Mouse (Mus musculus): ENCODE measurements around the gene Slc15a3. TPM values are rescaled to one million over a fixed set of nuclear protein-coding genes. Genes with fewer than 3 reads are reported as not detected.
A peak's percentile ranks its signal among the peaks of the same experiment; 100 is the strongest.

Gene Slc15a3
- total RNA-seq, 2 experiments from 2014 or later, result 3.8 TPM; not detected in 1

GRCm38 (mm10) chr19:10866351-10866750 lies 26.8 kb downstream of the Slc15a3 start:
- no peak for ATAC-seq (replicated peaks; ENCODE audit: low FRiP score, poor library complexity, severe bottlenecking)

DNA sequence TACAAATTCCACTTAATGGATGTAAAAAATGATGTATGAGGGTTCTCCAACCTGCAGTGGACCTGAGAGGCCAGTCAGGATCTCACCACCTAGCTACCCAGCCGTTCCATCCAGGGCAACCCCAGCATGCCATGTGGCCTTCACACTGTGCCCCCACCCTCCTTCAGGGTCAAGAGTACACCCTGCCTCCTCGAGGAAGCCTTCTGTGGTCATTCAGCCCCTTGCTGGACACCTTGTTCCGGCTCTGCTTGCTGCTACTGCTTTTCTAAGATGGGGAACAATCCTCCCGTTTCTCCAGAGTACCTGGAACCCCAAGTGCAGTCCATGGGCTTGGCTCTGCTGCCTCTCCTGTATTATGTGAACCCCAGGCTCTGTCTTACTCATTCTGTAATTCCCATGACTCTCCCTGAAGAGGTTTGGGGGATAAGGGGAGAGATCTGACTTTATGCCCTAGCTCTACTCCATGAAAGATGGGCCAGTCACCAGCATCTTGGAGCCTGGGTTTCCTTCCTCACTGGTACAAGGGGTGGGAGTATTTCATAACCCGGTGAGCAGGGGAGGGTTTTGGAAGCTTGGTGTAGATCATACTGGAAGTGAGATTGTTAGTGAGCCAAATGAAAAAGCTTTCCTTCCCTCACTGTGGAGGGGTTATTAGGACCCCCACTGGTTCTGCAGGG lies 28.6 kb downstream of the Slc15a3 start:
- ATAC-seq (replicated peaks; ENCODE audit: low FRiP score, poor library complexity, severe bottlenecking), result no peak

GRCm38 (mm10) chr19:10868623-10869141 lies 29.2 kb downstream of the Slc15a3 start:
- no peak for ATAC-seq (replicated peaks; ENCODE audit: low FRiP score, poor library complexity, severe bottlenecking)

- ATAC-seq (replicated peaks; ENCODE audit: low FRiP score, poor library complexity, severe bottlenecking), result no peak
These were observed 29.8 kb downstream of the Slc15a3 start for GRCm38 (mm10) chr19:10869241-10869885.

GRCm38 (mm10) chr19:10869886-10870527 lies 30.5 kb downstream of the Slc15a3 start, which contains the start of gene Tmem132a:
Tmem132a (minus strand) TSS chr19:10869940.
- no peak for ATAC-seq (replicated peaks; ENCODE audit: low FRiP score, poor library complexity, severe bottlenecking)

GRCm38 (mm10) chr19:10870676-10871075 lies 31.1 kb downstream of the Slc15a3 start:
- no peak for ATAC-seq (replicated peaks; ENCODE audit: low FRiP score, poor library complexity, severe bottlenecking)

- ATAC-seq (replicated peaks; ENCODE audit: low FRiP score, poor library complexity, severe bottlenecking), result no peak
These were observed 31.9 kb downstream of the Slc15a3 start for GRCm38 (mm10) chr19:10871328-10871961.

GRCm38 (mm10) chr19:10878201-10878837 lies 38.8 kb downstream of the Slc15a3 start:
- no peak for ATAC-seq (replicated peaks; ENCODE audit: low FRiP score, poor library complexity, severe bottlenecking)

- ATAC-seq (replicated peaks; ENCODE audit: low FRiP score, poor library complexity, severe bottlenecking), result no peak
These were observed 40.8 kb downstream of the Slc15a3 start for GRCm38 (mm10) chr19:10880085-10880974.

- ATAC-seq (replicated peaks; ENCODE audit: low FRiP score, poor library complexity, severe bottlenecking), result 0 out of 2 replicates have a peak, but pooled peaks have one; percentile 10
These were observed 41.5 kb downstream of the Slc15a3 start for GRCm38 (mm10) chr19:10880975-10881425.

GRCm38 (mm10) chr19:10881426-10882154 lies 42.1 kb downstream of the Slc15a3 start, which contains the start of gene Tmem109:
Tmem109 (minus strand) TSS chr19:10882001.
- peak; percentile 94 for ATAC-seq (replicated peaks; ENCODE audit: low FRiP score, poor library complexity, severe bottlenecking)

DNA sequence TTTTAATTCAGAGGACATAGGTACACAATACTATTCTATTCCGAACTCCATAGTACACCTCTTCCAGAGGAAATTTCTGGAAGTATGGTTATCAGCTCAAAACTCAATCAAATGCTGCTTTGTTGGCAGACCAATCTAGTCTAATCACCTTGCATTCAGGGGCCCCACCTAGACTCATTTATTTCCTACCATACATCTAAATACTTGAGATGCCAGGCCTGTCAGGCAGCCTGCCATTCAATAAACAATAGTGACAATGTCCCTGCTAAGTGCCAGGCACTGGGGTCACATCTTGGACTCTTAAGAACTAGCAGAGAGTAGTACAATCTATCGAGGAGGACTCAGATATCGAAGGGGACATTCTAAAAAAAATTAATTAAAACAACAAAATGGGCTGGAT lies 52.7 kb downstream of the Slc15a3 start:
- no peak for ATAC-seq (replicated peaks; ENCODE audit: low FRiP score, poor library complexity, severe bottlenecking)

GRCm38 (mm10) chr19:10895016-10895528 lies 55.5 kb downstream of the Slc15a3 start, which contains the start of gene Prpf19:
Prpf19 (plus strand) TSS chr19:10895231.
- peak; percentile 99 for ATAC-seq (replicated peaks; ENCODE audit: low FRiP score, poor library complexity, severe bottlenecking)

- no peak for ATAC-seq (replicated peaks; ENCODE audit: low FRiP score, poor library complexity, severe bottlenecking)
These were observed 56.2 kb downstream of the Slc15a3 start for GRCm38 (mm10) chr19:10895708-10896107.

GRCm38 (mm10) chr19:10896849-10897248 lies 57.3 kb downstream of the Slc15a3 start:
- ATAC-seq (replicated peaks; ENCODE audit: low FRiP score, poor library complexity, severe bottlenecking), result no peak

DNA sequence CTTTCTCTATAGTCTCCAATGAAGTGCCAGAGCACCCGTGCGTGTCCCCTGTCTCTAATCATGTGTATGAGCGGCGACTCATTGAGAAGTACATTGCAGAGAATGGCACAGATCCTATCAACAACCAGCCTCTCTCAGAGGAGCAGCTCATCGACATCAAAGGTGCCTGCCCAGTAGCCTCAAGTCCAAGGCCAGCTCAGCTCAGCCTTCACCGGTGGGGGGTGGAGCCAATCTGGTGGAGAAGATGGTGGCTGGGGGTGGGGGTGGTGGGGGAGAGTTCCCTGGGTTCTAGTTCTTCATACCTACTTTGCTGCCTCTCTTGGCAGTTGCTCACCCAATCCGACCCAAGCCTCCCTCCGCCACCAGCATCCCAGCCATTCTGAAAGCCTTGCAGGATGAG lies 58.0 kb downstream of the Slc15a3 start:
- no peak for ATAC-seq (replicated peaks; ENCODE audit: low FRiP score, poor library complexity, severe bottlenecking)

DNA sequence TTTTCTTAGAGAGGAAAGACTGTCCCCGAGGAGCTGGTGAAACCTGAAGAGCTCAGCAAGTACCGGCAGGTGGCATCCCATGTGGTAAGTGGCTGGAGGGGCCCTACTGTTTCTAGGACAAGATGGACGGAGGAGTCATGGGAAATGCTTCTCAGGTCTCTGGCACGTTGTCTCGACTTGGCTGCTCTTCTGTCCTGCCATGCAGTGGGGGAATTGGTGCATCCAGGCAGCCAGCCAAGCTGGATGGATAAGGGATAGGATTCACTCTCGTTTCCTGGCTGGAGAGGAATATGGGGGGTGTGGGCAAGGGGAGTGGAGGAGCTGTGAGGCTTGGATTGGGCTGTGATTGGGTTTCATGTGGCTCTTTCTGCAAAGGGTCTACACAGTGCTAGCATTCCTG lies 60.8 kb downstream of the Slc15a3 start:
- no peak for ATAC-seq (replicated peaks; ENCODE audit: low FRiP score, poor library complexity, severe bottlenecking)

DNA sequence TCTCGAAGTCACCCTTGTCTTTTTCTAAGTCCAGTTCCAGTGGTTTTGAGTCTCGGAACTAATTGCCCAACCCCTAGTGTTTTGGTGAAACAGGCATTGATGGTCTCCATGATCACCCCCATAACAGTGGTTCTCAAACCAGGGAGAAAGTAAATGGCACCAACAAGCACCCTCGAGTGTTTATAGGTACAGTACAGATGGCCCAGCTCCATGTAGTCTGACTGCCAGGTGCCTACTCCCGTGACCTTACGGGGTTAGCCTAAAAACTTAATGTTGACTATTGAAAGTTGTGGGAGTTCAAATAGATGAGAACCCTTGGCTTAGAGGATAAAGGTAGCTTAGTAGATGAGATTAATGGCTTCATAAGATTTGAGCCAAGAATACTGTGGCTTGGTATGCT lies 61.5 kb downstream of the Slc15a3 start:
- no peak for ATAC-seq (replicated peaks; ENCODE audit: low FRiP score, poor library complexity, severe bottlenecking)
